Mouse (Mus musculus): ENCODE data around the gene Zfp184.
"Not testable (repeated sequence)": the region's sequence is repeated elsewhere in the genome, so short reads cannot be mapped to it uniquely, and the experiment has no call there.

The Zfp184 gene

GRCm38 (mm10) chr13:21944926-21945740 is at the start of gene Zfp184:
Gene Zfp184, plus strand, starts transcription at chr13:21945094.
- DNase-seq, result peak; percentile 65 to 70

- no peak for DNase-seq
These were observed 48.2 kb upstream of the Zfp184 start for GRCm38 (mm10) chr13:21896549-21897244.

DNA sequence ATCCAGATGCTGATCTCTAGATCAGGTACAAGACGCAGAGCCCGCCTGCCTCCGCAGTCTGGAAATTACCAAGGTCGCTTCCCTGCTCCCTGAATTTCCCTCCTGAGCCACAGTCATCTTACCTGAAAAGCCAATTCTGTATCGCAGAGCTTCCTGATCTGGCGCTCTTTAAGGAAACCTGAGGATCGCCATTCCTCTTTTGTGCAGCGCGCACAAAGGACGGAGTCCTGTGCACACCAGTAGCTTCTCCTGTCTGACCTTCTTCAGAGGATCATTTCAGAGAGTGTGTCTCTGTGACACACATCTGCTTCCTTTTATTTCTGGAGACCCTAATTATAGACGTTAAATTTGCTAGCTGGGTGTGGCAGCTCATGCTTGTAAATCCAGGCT is 47.7 kb upstream of the Zfp184 start:
- no peak for DNase-seq

- DNase-seq, result not testable (repeated sequence)
These were observed 43.9 kb upstream of the Zfp184 start for GRCm38 (mm10) chr13:21900870-21901565.

- DNase-seq, result no peak
These were observed 41.4 kb upstream of the Zfp184 start for GRCm38 (mm10) chr13:21903500-21903899.

DNA sequence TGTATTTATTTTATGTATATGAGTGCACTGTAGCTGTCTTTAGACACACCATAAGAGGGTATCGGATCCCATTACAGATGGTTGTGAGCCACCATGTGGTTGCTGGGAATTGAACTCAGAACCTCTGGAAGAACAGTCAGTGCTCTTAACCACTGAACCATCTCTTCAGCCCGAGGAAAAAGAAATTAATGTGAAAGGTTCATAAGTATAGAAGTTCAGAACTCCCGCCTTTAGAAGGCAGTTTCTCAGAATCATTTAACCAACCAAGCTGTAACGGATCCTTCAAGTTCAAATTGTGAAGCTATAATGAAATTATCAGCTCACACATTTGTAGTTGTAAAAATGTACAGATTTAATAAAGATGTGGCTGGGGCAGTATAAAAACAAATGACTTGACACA is 40.8 kb upstream of the Zfp184 start:
- not testable (repeated sequence) for DNase-seq

DNA sequence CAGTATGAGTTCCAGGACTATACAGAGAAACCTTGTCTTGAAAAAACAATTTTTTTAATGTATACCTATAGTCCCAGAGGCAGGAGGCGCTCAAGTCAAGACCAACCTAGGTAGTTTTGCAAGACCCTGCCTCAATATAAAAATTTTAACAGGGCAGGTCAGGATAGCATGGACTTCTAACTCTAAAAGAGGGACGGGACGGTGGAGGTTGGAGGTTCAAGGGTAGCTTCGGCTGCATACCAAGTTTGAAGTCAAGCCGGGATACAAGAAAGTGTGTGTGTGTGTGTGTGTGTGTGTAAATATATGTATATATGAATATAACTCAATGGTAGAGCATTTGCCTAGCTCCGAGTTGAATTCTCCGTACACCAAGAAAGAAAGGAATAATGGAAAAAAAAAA is 38.6 kb upstream of the Zfp184 start:
- DNase-seq, result no peak

- no peak for DNase-seq
These were observed 37.7 kb upstream of the Zfp184 start for GRCm38 (mm10) chr13:21906946-21907806.

GRCm38 (mm10) chr13:21907807-21908155 is 37.1 kb upstream of the Zfp184 start:
- DNase-seq, result not testable (repeated sequence)

DNA sequence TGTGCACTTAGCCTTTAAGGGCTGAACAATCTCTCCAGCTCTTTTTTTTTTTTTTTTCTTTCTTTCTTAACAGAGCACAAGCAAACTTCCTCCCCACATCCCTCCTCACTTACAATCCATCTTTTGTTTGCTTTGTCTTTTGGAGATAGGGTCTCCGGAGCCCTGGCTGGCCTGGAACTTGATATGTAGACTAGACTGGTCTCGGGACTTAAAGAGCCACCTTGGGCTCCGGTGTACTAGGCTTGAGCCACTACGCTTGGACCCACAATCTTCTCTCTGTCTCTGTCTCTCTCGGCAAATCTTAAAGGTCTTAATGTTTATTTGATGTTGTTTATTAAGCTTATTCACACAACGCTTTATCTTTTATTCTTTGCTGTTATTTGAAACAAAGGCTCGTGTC is 34.2 kb upstream of the Zfp184 start:
- no peak for DNase-seq

DNA sequence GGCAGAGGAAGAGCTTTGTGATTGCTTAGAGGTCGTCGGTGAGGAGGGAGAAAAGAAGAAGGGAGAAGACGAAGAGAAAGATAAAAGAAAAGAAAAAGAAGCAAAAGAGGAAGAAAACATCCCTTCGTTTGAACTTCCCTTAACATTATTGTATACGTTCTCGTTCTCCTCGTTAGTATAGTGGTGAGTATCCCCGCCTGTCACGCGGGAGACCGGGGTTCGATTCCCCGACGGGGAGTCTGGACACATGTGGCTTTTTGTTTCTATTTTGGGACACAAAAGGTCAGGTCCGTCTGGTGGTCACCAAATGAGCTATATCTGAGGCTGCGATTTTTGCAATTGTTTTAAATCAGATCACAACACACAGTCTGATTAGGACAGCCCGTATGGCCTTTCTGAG is 33.7 kb upstream of the Zfp184 start:
- DNase-seq, result no peak

- DNase-seq, result no peak
These were observed 31.0 kb upstream of the Zfp184 start for GRCm38 (mm10) chr13:21913854-21914253.

GRCm38 (mm10) chr13:21914599-21914998 is 30.3 kb upstream of the Zfp184 start:
- DNase-seq, result peak; percentile 15 to 20

GRCm38 (mm10) chr13:21915487-21915886 is 29.4 kb upstream of the Zfp184 start:
- DNase-seq, result no peak

- DNase-seq, result no peak
These were observed 28.8 kb upstream of the Zfp184 start for GRCm38 (mm10) chr13:21916056-21916455.

- DNase-seq, result peak; percentile 13 to 19
These were observed 27.9 kb upstream of the Zfp184 start for GRCm38 (mm10) chr13:21917040-21917439.

DNA sequence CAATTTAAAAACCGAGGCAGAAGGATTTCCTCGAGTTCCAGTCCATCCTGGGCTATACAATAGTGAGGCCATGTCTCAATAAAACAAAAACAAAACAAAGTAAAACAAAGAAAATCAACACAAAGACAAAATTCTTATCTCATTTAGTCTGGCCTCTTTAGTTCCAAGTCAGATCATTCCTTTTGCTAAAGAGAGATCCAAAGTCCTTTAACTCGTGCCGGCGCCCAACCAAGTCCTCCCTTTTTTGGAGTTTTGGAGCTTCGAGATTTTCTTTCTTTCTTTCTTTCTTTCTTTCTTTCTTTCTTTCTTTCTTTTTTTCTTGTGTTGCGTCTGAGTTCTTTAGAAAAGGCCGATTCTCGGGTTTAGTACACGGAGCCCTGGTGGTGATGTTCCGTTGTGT is 27.4 kb upstream of the Zfp184 start:
- DNase-seq, result no peak

DNA sequence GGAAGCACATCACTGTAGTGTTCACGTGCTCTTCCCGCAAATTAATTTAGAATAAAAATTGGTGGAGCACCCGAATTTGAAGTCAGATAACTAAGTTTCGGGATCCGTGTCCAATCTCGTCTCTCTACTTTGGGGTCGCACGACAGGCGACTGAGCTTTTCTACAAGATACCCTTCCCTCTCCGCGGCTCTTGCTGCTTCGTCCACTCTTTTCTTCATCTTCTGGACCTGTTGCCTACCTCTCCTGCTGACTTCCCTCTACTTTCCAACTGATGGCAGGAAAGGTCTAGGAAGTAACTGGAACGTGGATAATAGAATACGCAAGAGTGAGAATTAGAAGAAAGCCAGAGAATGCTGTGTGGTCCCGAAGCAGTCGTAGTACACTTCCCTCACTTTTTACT is 26.9 kb upstream of the Zfp184 start:
- no peak for DNase-seq

GRCm38 (mm10) chr13:21918570-21919419 is 26.1 kb upstream of the Zfp184 start:
- peak; percentile 42 to 50 for DNase-seq

DNA sequence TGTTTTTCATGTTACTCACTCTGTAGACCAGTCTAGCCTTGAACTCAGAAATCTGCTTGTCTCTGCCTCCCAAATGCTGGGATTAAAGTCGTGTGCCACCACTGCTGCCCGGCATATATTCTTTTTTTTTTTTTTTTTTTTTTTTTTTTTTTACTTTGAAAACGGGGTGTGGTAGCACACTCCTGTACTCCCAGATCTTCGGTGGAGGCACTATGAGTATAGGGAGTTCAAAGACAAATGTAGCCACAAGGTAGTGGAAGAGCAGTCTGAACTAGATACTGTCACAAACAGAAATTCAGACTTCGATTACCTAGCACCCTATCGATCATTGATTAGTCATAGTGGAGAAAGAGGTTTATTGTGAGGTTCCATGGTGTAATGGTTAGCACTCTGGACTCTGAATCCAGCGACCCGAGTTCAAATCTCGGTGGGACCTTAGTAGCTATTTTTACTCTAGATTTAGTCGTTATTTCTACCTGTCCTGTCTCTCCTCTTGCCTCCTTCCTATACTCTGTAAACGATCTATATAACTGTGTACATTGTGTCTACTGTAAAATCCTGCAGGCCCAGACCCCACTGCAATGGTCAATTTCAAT is 25.0 kb upstream of the Zfp184 start:
- DNase-seq, result no peak

GRCm38 (mm10) chr13:21920681-21921233 is 24.1 kb upstream of the Zfp184 start:
- DNase-seq, result no peak
